Mouse (Mus musculus) liver, adult 2 months (tissue): ENCODE measurements around the gene Ssna1. TPM values are rescaled to one million over a fixed set of nuclear protein-coding genes. Genes with fewer than 3 reads are reported as not detected.

Source experiments
- DNase-seq: peaks from one replicate; pipeline ENCODE4 v3.0.0-alpha.2; 2011; ENCODE audit warnings: low read depth, low spot score; ENCODE audit errors: extremely low read depth
- H3K27ac ChIP-seq: fragments of 200-500 bp; replicated peaks from 2 replicates; pipeline ENCODE4 v1.5.1; 2012; ENCODE audit warnings: low read depth, mild to moderate bottlenecking, control low read depth, inconsistent platforms, low read length; ENCODE audit not compliant: insufficient read depth
- H3K27me3 ChIP-seq: fragments of 200-500 bp; 2 replicates; pipeline ENCODE4 v1.6.1; 2012; ENCODE audit warnings: mild to moderate bottlenecking, moderate library complexity, low read length, inconsistent platforms; ENCODE audit not compliant: control insufficient read depth, insufficient read depth
- H3K36me3 ChIP-seq: fragments of 200-500 bp; 2 replicates; pipeline ENCODE4 v1.6.1; 2012; ENCODE audit warnings: low read length, inconsistent platforms; ENCODE audit not compliant: control insufficient read depth, insufficient read depth
- H3K4me1 ChIP-seq: fragments of 200-500 bp; 2 replicates; pipeline ENCODE4 v1.6.1; 2011; ENCODE audit warnings: low read length; ENCODE audit not compliant: control insufficient read depth, insufficient read depth
- H3K4me3 ChIP-seq: fragments of 200-500 bp; 2 replicates; pipeline ENCODE4 v1.5.1; 2011; ENCODE audit warnings: low read depth, mild to moderate bottlenecking, control low read depth, low read length, moderate library complexity; ENCODE audit not compliant: insufficient read depth
- H3K79me2 ChIP-seq: fragments of 200-500 bp; 2 replicates; pipeline ENCODE4 v1.6.1; 2012; ENCODE audit warnings: inconsistent platforms, mild to moderate bottlenecking, low read length, moderate library complexity; ENCODE audit not compliant: control insufficient read depth, insufficient read depth
- H3K9ac ChIP-seq: fragments of 200-500 bp; 2 replicates; pipeline ENCODE4 v1.6.1; 2012; ENCODE audit warnings: low read depth, mild to moderate bottlenecking, control low read depth, inconsistent platforms, low read length
- CTCF ChIP-seq: fragments of 200-500 bp; IDR thresholded peaks from 2 replicates; pipeline ENCODE4 v1.5.1; 2011; ENCODE audit warnings: low read depth, low read length, control low read depth
- POLR2A ChIP-seq: fragments of 200-500 bp; IDR thresholded peaks from 2 replicates; pipeline ENCODE4 v1.6.1; 2011; ENCODE audit warnings: low read length, control low read depth; ENCODE audit not compliant: insufficient read depth; ENCODE audit errors: extremely low read depth
- WGBS: fragments of 180-500 bp; shearing (Covaris S2); methylation state at CpG from one replicate; pipeline ENCODE4 v1.1.7; 2018; 5-methylcytosine and 5-hydroxymethylcytosine counted together
- polyA plus RNA-seq: library from polyadenylated mRNA; depleted of rRNA; stranded (reverse); fragments of >200 nt; gene quantifications from 2 replicates; pipeline ENCODE4 v1.2.3, GENCODE M21; 2012
- total RNA-seq: library from RNA; depleted of rRNA; stranded (reverse); fragments of >200 nt; gene quantifications from 2 replicates; pipeline ENCODE4 v1.2.3, GENCODE M21; 2014

Ssna1 gene
- total and polyA plus RNA-seq, 2 experiments = 17.6 to 25.5 TPM

GRCm38 (mm10) chr2:25252331-25252730 is 19.9 kb downstream of the Ssna1 start:
- Histone ChIP-seq H3K36me3 (peaks cover 5% of the 10 kb centered on the region), H3K9ac (no peak overlapping the region), H3K27me3 (no peaks in the 10 kb centered on the region), H3K4me1 (peaks cover 9% of the 10 kb centered on the region), H3K4me3 (no peak overlapping the region), H3K79me2 (peaks cover 2% of the 10 kb centered on the region; the same call in 1 of the 2 replicates), H3K27ac (no peak overlapping the region)
- 79% methylated on average over 1 of the region's 1 CpGs for WGBS
- DNase-seq = peak; percentile 19
- no peak for TF ChIP-seq POLR2A
- peak; percentile 36; the same call in 1 of the 2 replicates for TF ChIP-seq CTCF

GRCm38 (mm10) chr2:25246183-25247072 is 25.8 kb downstream of the Ssna1 start, which contains the start of gene AL732309.1:
Gene AL732309.1, minus strand, starts transcription at chr2:25246863.
- TF ChIP-seq CTCF (no peak), POLR2A (no peak)
- Histone ChIP-seq H3K27ac (no peak within 1 kb of the TSS), H3K4me3 (no peak within 1 kb of the TSS), H3K9ac (no peak within 1 kb of the TSS), H3K79me2 (no peaks in the 10 kb centered on the region; the same call in 1 of the 2 replicates), H3K4me1 (no peaks in the 10 kb centered on the region), H3K27me3 (0 out of 2 replicates have a peak, but pooled peaks cover 5% of the 10 kb centered on the region), H3K36me3 (peaks cover 3% of the 10 kb centered on the region)
- no peak for DNase-seq
- WGBS = 85% methylated on average over 10 of the region's 10 CpGs

GRCm38 (mm10) chr2:25244144-25244543 is 28.1 kb downstream of the Ssna1 start:
- WGBS = 87% methylated on average over 4 of the region's 4 CpGs
- TF ChIP-seq POLR2A = no peak
- TF ChIP-seq CTCF = no peak
- Histone ChIP-seq H3K27me3 (0 out of 2 replicates have a peak, but pooled peaks cover 7% of the 10 kb centered on the region), H3K4me1 (peaks cover 4% of the 10 kb centered on the region; the same call in 1 of the 2 replicates), H3K9ac (no peak overlapping the region), H3K36me3 (no peaks in the 10 kb centered on the region), H3K79me2 (no peaks in the 10 kb centered on the region; the same call in 1 of the 2 replicates), H3K4me3 (no peak overlapping the region), H3K27ac (no peak overlapping the region)
- no peak for DNase-seq

GRCm38 (mm10) chr2:25243342-25243741 is 28.9 kb downstream of the Ssna1 start:
- H3K79me2 ChIP-seq = no peaks in the 10 kb centered on the region; the same call in 1 of the 2 replicates
- DNase-seq = no peak
- 0 out of 2 replicates have a peak, but pooled peaks cover 7% of the 10 kb centered on the region for H3K27me3 ChIP-seq
- H3K4me3 ChIP-seq = no peak overlapping the region
- H3K27ac ChIP-seq = no peak overlapping the region
- H3K9ac ChIP-seq = no peak overlapping the region
- WGBS = 85% methylated on average over 8 of the region's 8 CpGs
- TF ChIP-seq CTCF (no peak), POLR2A (no peak)
- peaks cover 4% of the 10 kb centered on the region; the same call in 1 of the 2 replicates for H3K4me1 ChIP-seq
- H3K36me3 ChIP-seq = no peaks in the 10 kb centered on the region

- WGBS = 2% methylated on average over 59 of the region's 59 CpGs
- DNase-seq = no peak
- no peak for TF ChIP-seq POLR2A
- no peak for TF ChIP-seq CTCF
These were observed 30.1 kb downstream of the Ssna1 start, which contains the start of the genes Rnf208 and Cysrt1 for GRCm38 (mm10) chr2:25242101-25242506. Gene Rnf208, plus strand, starts transcription at chr2:25242255. Gene Cysrt1, minus strand, starts transcription at chr2:25242452.

More at GRCm38 (mm10) chr2:25242101-25242506, 30.1 kb downstream of the Ssna1 start, which contains the start of the genes Rnf208 and Cysrt1:
- no peaks in the 10 kb centered on the region; the same call in 1 of the 2 replicates for H3K79me2 ChIP-seq
- H3K27ac ChIP-seq = no peak within 1 kb of the TSS
- peaks cover 4% of the 10 kb centered on the region; the same call in 1 of the 2 replicates for H3K4me1 ChIP-seq
- H3K36me3 ChIP-seq = no peaks in the 10 kb centered on the region
- peak within 1 kb of the TSS; percentile 33; the same call in 1 of the 2 replicates for H3K9ac ChIP-seq
- 0 out of 2 replicates have a peak, but pooled peaks cover 7% of the 10 kb centered on the region for H3K27me3 ChIP-seq
- peak within 1 kb of the TSS; percentile 24; the same call in 1 of the 2 replicates for H3K4me3 ChIP-seq
